Mouse (Mus musculus) retina, postnatal 7 days (tissue): ENCODE results near the gene Med20.
A peak's percentile ranks its signal among the peaks of the same experiment; 100 is the strongest.

Experiments used
- DNase-seq: peaks from one replicate; pipeline ENCODE4 v3.0.0-alpha.2; 2012; ENCODE audit warnings: low read depth, low spot score

Gene Med20

DNA sequence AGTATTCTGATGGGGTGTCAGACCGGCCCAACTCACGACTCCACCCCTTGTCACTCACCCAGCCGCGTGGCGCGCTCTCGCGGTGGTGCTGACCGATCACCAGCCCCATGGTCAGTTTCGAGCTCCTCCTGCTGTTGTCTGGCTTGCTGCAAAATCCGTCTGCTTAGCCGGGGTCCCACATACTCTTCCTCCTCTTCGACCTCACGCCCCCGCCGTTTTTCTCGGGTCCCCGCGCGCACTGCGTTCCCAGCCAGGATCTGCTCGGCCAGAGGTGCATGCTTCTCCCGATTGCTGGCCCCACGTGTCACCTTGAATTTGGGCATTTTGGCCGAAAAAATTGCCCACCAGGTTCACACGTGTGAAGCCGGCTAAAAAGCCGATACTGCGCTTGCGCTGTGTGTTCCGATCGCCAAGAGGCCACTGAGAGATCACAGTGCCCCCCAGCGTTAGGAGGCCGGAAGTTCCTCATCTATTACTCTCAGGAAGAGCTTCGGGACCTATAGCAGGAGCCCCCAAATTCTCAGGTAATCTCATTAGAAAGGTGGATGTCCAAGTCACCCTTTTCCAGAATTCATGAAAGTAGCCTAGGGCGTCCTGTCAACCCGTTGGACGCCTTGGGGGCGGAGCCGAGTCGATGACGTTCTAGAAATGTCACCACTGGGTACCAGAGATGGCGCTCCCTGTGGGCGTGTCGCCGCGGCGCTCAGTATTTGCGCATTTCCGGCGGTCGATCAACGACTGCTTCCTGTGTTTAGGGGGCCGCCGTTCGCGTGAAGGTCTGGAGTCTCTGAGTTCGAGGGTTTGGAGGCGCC is at the start of gene Med20, which contains the start of the genes Bysl and Gm20517:
Med20 (plus strand) TSS at position 734 of the 812 bp plus-strand sequence.
Bysl (minus strand) TSS at position 644 of the 812 bp plus-strand sequence.
Gm20517 (plus strand) TSS at position 741 of the 812 bp plus-strand sequence.
- peak; percentile 95 for DNase-seq

GRCm38 (mm10) chr17:47562875-47563274 is 48.5 kb upstream of the Med20 start:
- no peak for DNase-seq

DNA sequence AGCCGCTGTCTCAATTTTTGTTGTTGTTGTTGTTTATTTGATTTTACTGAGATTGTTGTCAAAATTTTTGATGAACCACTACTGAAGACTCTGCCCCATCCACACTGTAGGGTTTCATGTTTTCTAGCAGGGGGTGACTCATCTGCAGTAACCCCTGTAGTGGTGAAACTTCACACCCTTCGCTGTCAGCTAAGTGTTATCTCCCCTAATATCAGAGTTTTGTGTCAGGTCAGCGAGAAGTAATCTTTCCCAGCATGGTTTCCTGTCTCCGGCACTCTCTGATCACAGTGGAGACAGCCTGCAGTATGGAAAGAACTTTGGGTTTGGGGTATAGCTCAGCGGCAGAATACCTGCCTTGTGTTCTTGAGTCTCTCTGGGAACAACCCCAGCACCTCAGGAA is 46.8 kb upstream of the Med20 start:
- DNase-seq, result no peak

DNA sequence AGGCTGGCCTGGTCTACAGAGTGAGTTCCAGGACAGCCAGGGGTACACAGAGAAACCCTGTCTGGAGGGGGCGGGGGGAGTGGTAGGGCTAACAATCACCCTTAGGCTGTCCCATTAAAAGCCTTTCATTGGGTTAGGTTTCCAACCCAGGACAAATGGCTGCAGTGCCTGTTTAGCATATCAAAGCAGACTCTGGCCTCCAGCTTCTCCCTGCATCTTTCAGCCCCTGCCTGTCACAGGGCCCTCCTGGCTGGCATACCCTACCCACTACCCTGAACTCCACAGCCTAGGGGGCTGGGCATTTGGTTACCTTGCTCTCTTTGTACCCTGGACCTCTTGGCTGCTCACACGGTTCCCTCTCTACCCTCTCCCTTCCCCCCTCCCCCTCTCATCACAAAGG is 45.2 kb upstream of the Med20 start:
- DNase-seq, result no peak

DNA sequence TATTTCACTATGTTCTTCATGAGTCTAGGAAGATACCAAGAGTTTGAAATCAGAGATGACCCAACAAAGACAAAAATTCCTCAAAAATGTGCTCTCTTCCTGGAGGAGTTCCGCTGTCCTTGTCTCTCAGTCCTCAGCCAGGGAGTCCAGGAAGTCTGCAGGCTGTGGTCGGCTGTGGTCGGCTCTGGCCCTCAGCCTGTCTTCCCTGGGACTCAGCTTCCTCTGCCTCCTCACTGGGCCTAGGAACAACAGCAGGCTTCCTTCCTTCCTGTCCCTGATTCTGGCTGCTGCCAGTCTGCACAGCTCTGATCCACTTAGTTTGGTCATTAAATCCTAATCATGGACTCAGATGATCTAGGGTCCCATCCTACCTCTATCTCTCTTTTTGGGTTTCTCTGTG is 44.1 kb upstream of the Med20 start:
- no peak for DNase-seq

- DNase-seq, result no peak
Measured at GRCm38 (mm10) chr17:47568389-47568788, 43.0 kb upstream of the Med20 start.

- DNase-seq, result no peak
Measured at GRCm38 (mm10) chr17:47568951-47569527, 42.3 kb upstream of the Med20 start.

DNA sequence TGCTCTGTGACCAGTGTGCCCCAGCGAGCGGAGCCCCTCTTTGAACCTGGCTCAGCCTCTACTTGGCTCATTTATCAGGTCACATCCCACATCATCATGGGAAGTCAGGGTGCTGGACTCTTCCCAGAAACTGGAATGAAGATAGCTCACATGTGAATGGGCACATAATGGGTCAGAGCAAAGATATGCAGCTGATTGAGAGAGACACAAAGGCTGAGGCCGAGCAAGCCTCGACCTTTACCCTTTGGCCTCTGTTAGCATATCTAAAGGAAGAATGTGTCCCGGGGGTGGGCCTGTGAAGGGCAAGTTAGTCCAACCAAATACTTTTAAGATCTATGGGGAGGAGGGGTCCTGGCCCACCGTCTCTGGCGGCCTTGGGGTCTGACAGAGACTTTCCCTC is 39.8 kb upstream of the Med20 start:
- no peak for DNase-seq

DNA sequence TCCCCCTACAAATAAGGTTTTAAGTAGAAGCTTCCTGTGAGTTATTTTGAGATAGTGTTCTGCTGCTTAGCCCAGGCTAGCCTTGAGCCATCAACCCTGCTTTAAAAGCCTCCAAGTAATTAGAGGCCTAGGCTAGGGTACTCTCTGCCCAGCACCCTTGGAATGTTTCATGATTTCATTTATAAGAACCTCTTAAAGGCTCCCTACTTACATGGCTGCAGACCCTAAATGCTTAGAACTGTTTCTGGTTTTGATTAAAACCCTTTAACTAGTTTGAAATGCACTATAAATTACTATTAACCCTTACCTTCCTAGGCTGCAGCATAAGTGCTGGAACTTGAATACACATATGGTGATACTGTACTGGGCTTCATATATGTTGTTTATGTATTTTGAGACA is 38.9 kb upstream of the Med20 start:
- no peak for DNase-seq

DNA sequence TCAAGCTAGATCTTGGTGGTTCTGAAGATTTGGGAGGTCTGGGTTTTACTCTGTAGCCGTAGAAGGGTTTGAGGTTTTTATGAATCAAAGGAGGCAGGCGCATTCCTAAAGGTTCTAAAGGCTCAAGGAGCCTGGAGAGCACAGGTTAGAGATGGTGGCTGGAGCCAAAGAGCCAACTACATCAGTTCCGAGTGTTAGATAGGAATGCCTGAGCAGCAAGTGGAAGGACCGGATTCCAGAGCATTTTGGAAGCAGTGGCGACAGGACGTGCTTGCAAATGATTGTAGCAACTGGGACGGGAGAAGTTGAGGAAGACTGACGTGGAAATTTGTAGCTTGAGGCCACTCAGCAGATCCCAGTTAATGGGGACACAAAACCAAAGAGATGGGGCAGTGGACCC is 37.4 kb upstream of the Med20 start:
- no peak for DNase-seq

- DNase-seq, result no peak
Measured at GRCm38 (mm10) chr17:47574830-47575229, 36.6 kb upstream of the Med20 start.

GRCm38 (mm10) chr17:47578655-47579054 is 32.7 kb upstream of the Med20 start:
- no peak for DNase-seq

DNA sequence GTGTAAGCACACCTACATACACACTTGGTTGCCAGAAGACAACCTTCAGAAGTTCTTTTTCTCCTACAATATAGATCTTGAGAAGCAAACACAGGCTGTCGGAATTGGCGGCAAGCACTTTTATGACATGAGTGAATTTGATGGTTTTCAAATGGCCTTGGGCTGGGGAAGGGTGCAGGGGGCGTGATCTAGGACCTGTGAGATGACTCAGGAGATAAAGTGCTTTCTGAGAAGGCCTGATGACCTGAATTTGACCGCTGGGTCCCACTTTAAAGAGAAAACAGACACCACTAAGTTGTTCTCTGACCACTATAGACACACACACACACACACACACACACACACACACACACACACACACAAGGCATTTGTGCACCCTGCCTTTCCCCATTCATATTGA is 30.4 kb upstream of the Med20 start:
- no peak for DNase-seq

- DNase-seq, result no peak
Measured at GRCm38 (mm10) chr17:47588517-47588916, 22.9 kb upstream of the Med20 start.

DNA sequence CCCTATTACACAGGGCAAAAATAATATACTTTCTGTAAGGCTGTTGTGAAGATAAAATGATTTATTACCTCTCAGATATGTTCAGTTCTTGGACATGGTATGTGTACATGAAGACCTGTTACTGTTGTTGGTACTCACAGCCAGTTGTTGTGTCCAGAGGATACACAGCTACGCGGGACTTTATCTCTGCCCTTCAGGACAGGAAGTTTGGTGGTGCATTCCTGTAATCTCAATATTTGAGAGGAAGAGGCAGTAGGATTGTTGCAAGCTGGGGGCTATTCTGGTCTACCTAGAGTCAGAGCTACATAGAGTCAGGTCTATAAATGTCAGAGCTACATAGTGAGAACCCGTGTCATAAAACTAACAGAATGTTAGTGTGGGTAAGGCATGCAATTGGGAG is 20.3 kb upstream of the Med20 start:
- DNase-seq, result no peak

- DNase-seq, result peak; percentile 83
Measured at GRCm38 (mm10) chr17:47593215-47593853, 18.0 kb upstream of the Med20 start.

- DNase-seq, result no peak
Measured at GRCm38 (mm10) chr17:47593854-47594182, 17.6 kb upstream of the Med20 start.

- DNase-seq, result no peak
Measured at GRCm38 (mm10) chr17:47594183-47594968, 17.0 kb upstream of the Med20 start.

DNA sequence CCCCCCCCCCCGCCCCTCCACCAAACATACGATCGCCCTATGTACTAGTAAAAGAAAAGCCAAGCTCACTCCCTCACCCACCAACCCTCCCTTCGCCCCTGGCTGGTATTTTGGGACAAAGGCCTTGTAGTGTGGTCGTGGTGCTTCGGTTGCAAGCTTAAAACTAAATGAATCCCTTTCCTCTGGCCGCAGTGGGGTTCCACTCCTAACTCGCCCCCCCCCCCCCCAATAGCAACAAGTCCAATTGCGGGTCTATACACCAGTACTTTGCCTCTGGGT is 16.5 kb upstream of the Med20 start:
- DNase-seq, result no peak

DNA sequence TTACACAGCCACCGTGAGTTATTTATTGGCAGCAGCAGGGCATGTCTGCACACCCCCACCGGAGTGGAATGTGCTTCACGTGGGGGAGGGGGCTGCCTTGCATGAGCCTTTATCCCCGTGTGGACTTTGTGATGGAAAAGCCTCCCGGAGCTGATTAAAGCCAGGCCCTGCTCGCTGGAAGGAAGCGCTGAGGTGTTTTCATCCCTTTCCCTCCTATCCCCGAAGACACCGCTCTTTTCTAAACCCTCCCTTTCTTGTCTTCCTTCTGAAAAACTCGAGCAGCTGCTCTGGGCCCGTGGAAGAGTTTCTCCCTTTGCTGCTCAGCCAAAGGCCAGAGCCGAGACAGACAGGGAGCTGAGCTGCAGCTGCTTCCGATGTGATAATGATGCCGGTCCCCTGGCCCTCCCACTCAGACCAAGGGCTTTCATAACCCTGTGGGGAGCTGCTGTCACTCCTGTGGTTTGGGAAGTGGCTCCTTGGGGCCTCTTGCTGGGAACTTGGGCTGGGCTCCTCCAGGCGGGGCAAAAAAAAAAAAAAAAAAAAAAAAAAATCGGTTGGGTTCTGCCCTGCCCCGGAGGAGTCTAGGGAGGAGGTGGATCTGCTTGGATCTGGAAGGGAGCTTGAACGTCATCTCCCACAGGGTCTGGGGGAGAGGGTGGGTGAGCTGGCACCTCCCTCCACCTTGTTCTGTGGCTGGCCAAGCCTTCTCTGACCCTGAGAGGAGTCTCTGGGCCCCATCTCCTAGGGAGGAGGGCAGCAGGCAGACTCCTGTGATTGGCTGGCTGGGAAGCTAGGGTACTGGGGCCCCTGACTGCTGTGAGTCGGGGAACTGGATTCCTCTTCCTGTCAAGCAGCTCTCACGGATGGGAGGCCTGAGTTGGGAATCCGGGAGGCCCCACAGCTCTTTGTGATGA is 15.9 kb upstream of the Med20 start:
- no peak for DNase-seq

GRCm38 (mm10) chr17:47596162-47596838 is 15.1 kb upstream of the Med20 start:
- no peak for DNase-seq
